Mouse (Mus musculus): ENCODE results near the gene Zdhhc21.

DNA sequence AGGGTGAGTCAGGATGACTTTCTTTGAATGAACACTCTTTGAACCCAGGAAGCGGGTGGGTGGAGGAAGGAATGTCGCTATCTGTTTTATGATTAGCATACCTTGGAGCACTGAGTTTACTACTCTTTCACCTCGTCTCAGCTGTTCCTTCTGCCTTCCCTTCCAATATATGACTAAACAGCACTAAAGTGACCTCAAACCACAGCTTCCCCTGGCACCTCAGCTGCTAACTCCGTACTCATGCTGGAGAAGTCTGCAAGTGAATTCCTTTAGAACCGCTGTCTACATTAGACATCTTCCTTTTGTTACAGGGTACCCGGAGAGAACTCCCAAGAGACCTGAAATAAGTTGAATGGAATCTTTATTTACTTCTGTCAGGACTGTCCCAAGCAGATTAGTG lies 11.2 kb upstream of the Zdhhc21 start:
- no peak for TF ChIP-seq POLR2A (IDR thresholded peaks at IDR 0.05; ENCODE audit: extremely low read depth, insufficient read depth, low read length)
- TF ChIP-seq CTCF (IDR thresholded peaks at IDR 0.05; ENCODE audit: low read depth, low read length), result no peak
